Mouse (Mus musculus) cortical plate, adult 2 months (tissue): ENCODE data around the gene Meis1.

Source experiments
- CTCF ChIP-seq: fragments of 200-500 bp; IDR thresholded peaks from 2 replicates; pipeline ENCODE4 v1.5.1; 2011; ENCODE audit warnings: mild to moderate bottlenecking, control low read depth, low read length; ENCODE audit not compliant: insufficient read depth; ENCODE audit errors: extremely low read depth
- POLR2A ChIP-seq: fragments of 200-500 bp; IDR thresholded peaks from 2 replicates; pipeline ENCODE4 v1.6.1; 2011; ENCODE audit warnings: mild to moderate bottlenecking, low read length, control low read depth; ENCODE audit not compliant: insufficient read depth; ENCODE audit errors: extremely low read depth

- TF ChIP-seq CTCF (no peak), POLR2A (no peak)
Observed at GRCm38 (mm10) chr11:18955969-18956368, 62.8 kb downstream of the Meis1 start.
